In genomic region chr5:149523856-149524241, GRCm38 (mm10) we compare ENCODE assay signal across 9 mouse cellular contexts. TPM values are rescaled to one million over a fixed set of nuclear protein-coding genes. Genes with fewer than 3 reads are reported as not detected.
DNase-seq lines count a peak whose midpoint lies in the region; ATAC-seq lines count a peak whose summit lies in the region.
"Had no signal": no experiment of that assay in that cellular context is flagged by ENCODE, and none has a peak within 500 bp of the region (broad histone marks: within the 10 kb centered on the region; RNA-seq: fewer than 3 reads in every experiment).

No protein-coding gene starts in this region.

- WGBS in kidney, embryonic 16.5 days, result 59% methylated on average over 6 of the region's 6 CpGs
- WGBS in embryonic facial prominence, embryonic 15.5 days, result 53% methylated on average over 6 of the region's 6 CpGs
- WGBS in hindbrain, embryonic 16.5 days, result 37% methylated on average over 6 of the region's 6 CpGs
- 25% methylated on average over 6 of the region's 6 CpGs for WGBS in neural tube, embryonic 15.5 days

- H3K4me2 ChIP-seq in kidney, embryonic 16.5 days (replicated peaks; ENCODE audit: low read depth, low read length), result no peak overlapping the region
- peak overlapping the region; percentile 28 for H3K4me2 ChIP-seq in embryonic facial prominence, embryonic 15.5 days (replicated peaks)
- peak overlapping the region; percentile 35; the same call in 1 of the 2 replicates for H3K4me2 ChIP-seq in hindbrain, embryonic 16.5 days (ENCODE audit: low read length)
- H3K4me2 ChIP-seq in neural tube, embryonic 15.5 days, result peak overlapping the region; percentile 42

- H3K9ac ChIP-seq in kidney, embryonic 16.5 days (replicated peaks; ENCODE audit: low read length), result no peak overlapping the region
- no peak overlapping the region for H3K9ac ChIP-seq in embryonic facial prominence, embryonic 15.5 days
- peak overlapping the region; percentile 30; the same call in 1 of the 2 replicates for H3K9ac ChIP-seq in hindbrain, embryonic 16.5 days (ENCODE audit: low read depth, low read length)
- H3K9ac ChIP-seq in neural tube, embryonic 15.5 days (replicated peaks), result no peak overlapping the region
- H3K9ac ChIP-seq: liver, postnatal 0 days had no signal

- ATAC-seq in kidney, embryonic 16.5 days (ENCODE audit: low FRiP score, low TSS enrichment), result no peak
- no peak for ATAC-seq in embryonic facial prominence, embryonic 15.5 days (ENCODE audit: insufficient number of reproducible peaks, low FRiP score, low TSS enrichment, low read depth)
- no peak for ATAC-seq in hindbrain, embryonic 16.5 days
- ATAC-seq in neural tube, embryonic 15.5 days (ENCODE audit: low FRiP score), result peak; percentile 8; the same call in 1 of the 2 replicates

- peaks cover 5% of the 10 kb centered on the region; the same call in 1 of the 2 replicates for H3K27me3 ChIP-seq in kidney, embryonic 16.5 days (ENCODE audit: insufficient read depth, low read length)
- no peaks in the 10 kb centered on the region for H3K27me3 ChIP-seq in embryonic facial prominence, embryonic 15.5 days
- no peaks in the 10 kb centered on the region for H3K27me3 ChIP-seq in hindbrain, embryonic 16.5 days (replicated peaks; ENCODE audit: control insufficient read depth, insufficient read depth, low read length)
- H3K27me3 ChIP-seq in neural tube, embryonic 15.5 days (replicated peaks), result no peaks in the 10 kb centered on the region

- no peaks in the 10 kb centered on the region for H3K9me3 ChIP-seq in kidney, embryonic 16.5 days (ENCODE audit: low read length)
- H3K9me3 ChIP-seq in embryonic facial prominence, embryonic 15.5 days (replicated peaks), result no peaks in the 10 kb centered on the region
- no peaks in the 10 kb centered on the region for H3K9me3 ChIP-seq in hindbrain, embryonic 16.5 days (ENCODE audit: control insufficient read depth, low read length)
- no peaks in the 10 kb centered on the region for H3K9me3 ChIP-seq in neural tube, embryonic 15.5 days (replicated peaks)

- H3K27ac ChIP-seq in kidney, embryonic 16.5 days (ENCODE audit: low read length), result peak overlapping the region; percentile 9; the same call in 1 of the 2 replicates
- H3K27ac ChIP-seq in embryonic facial prominence, embryonic 15.5 days (replicated peaks), result peak overlapping the region; percentile 59; the same call in 1 of the 2 replicates
- peak overlapping the region; percentile 89 for H3K27ac ChIP-seq in hindbrain, embryonic 16.5 days (ENCODE audit: low read depth, low read length)
- peak overlapping the region; percentile 90 for H3K27ac ChIP-seq in neural tube, embryonic 15.5 days (replicated peaks)

- no peaks in the 10 kb centered on the region for H3K36me3 ChIP-seq in kidney, embryonic 16.5 days (ENCODE audit: insufficient read depth, low read length)
- no peaks in the 10 kb centered on the region for H3K36me3 ChIP-seq in embryonic facial prominence, embryonic 15.5 days
- no peaks in the 10 kb centered on the region for H3K36me3 ChIP-seq in hindbrain, embryonic 16.5 days (ENCODE audit: control insufficient read depth, insufficient read depth, low read length)
- no peaks in the 10 kb centered on the region for H3K36me3 ChIP-seq in neural tube, embryonic 15.5 days

- DNase-seq in kidney, adult 8-10 months, result no peak
- DNase-seq in adrenal gland, postnatal 14 days, result no peak
- DNase-seq in embryo, embryonic 9.5 days (ENCODE audit: extremely low spot score), result no peak

- no peak overlapping the region for H3K4me3 ChIP-seq in kidney, embryonic 16.5 days (ENCODE audit: low read length)
- H3K4me3 ChIP-seq in embryonic facial prominence, embryonic 15.5 days (replicated peaks), result no peak overlapping the region
- H3K4me3 ChIP-seq in hindbrain, embryonic 16.5 days (ENCODE audit: low read length), result no peak overlapping the region
- H3K4me3 ChIP-seq in neural tube, embryonic 15.5 days (replicated peaks), result no peak overlapping the region

- peaks cover 28% of the 10 kb centered on the region for H3K4me1 ChIP-seq in kidney, embryonic 16.5 days (ENCODE audit: insufficient read depth, low read length)
- peaks cover 28% of the 10 kb centered on the region for H3K4me1 ChIP-seq in embryonic facial prominence, embryonic 15.5 days
- H3K4me1 ChIP-seq in hindbrain, embryonic 16.5 days (ENCODE audit: control insufficient read depth, insufficient read depth, low read depth, low read length), result peaks cover 41% of the 10 kb centered on the region
- H3K4me1 ChIP-seq in neural tube, embryonic 15.5 days, result peaks cover 56% of the 10 kb centered on the region

RNA-seq across cellular contexts. Expression of gene Wdr95, which starts 4.6 kb away (rescaled TPM):
- polyA plus RNA-seq in kidney, embryonic 16.5 days (2015; fragmentation: Nextera tagmentation; extraction: Ambion mirVana), result not detected in 2 replicates
- polyA plus RNA-seq in embryonic facial prominence, embryonic 15.5 days (2015; fragmentation: Nextera tagmentation; extraction: Ambion mirVana), result 0.62 and 1.5 TPM in 2 replicates
- polyA plus RNA-seq in hindbrain, embryonic 16.5 days (2015; fragmentation: Nextera tagmentation; extraction: Ambion mirVana), result 0.24 TPM in 2 replicates
- 0.12 and 0.36 TPM in 2 replicates for polyA plus RNA-seq in neural tube, embryonic 15.5 days (2015; fragmentation: Nextera tagmentation; extraction: Ambion mirVana)
- 0.34 TPM in 1 of 2 replicates, not detected in the other for total RNA-seq in adrenal gland, postnatal 14 days (2021)
- total RNA-seq: MEL had no signal
- polyA plus RNA-seq: liver, postnatal 0 days had no signal

Comparison
In these comparisons a context has a peak if more than half of its experiments do, and no peak if none do; other contexts are left out.
1. H3K27ac ChIP-seq: peak in every context shown above with its lines; median percentile 90 in neural tube, embryonic 15.5 days; 89 in hindbrain, embryonic 16.5 days; 59 in embryonic facial prominence, embryonic 15.5 days; 9 in kidney, embryonic 16.5 days.